Mouse (Mus musculus) small intestine, adult 2 months (tissue): Measurements from ENCODE around the gene Mapk14.

Source experiments
- CTCF ChIP-seq: fragments of 200-500 bp; IDR thresholded peaks from 2 replicates; pipeline ENCODE4 v1.5.1; 2012; ENCODE audit warnings: low read depth, mild to moderate bottlenecking, control low read depth, inconsistent platforms, low read length, moderate library complexity, mixed read lengths; ENCODE audit not compliant: insufficient replicate concordance, insufficient read length; ENCODE audit errors: extremely low read depth
- POLR2A ChIP-seq: fragments of 200-500 bp; IDR thresholded peaks from 2 replicates; pipeline ENCODE4 v1.6.1; 2012; ENCODE audit warnings: low read depth, mild to moderate bottlenecking, control low read depth, inconsistent platforms, low read length, moderate library complexity

GRCm38 (mm10) chr17:28769875-28770421, 78.8 kb downstream of the Mapk14 start:
- TF ChIP-seq POLR2A (0 out of 2 replicates have a peak, but pooled peaks have one; percentile 27), CTCF (no peak)
